Mouse (Mus musculus): ENCODE measurements around the gene Ulbp1.
"Not testable (repeated sequence)": the region's sequence is repeated elsewhere in the genome, so short reads cannot be mapped to it uniquely, and the experiment has no call there.

GRCm38 (mm10) chr10:7498180-7498579 lies 24.7 kb upstream of the Ulbp1 start:
- TF ChIP-seq CTCF, EP300 (IDR thresholded peaks at IDR 0.05): not testable (repeated sequence)
